Mouse (Mus musculus) hindbrain, embryonic 16.5 days (tissue): Measurements from ENCODE around the gene Rce1. TPM values are rescaled to one million over a fixed set of nuclear protein-coding genes. Genes with fewer than 3 reads are reported as not detected.
"Not testable (repeated sequence)": the region's sequence is repeated elsewhere in the genome, so short reads cannot be mapped to it uniquely, and the experiment has no call there.

Source experiments
- ATAC-seq: fragments of 200-750 bp; cut with Nextera tagmentation; 2 replicates; pipeline ENCODE4 v1.8.0; 2017; ENCODE audit warnings: moderate TSS enrichment, moderate library complexity
- H3K27ac ChIP-seq: fragments of 300-500 bp; sonication (generic); 2 replicates; pipeline ENCODE4 v1.5.1; 2014; ENCODE audit warnings: low read depth, mild to moderate bottlenecking, control low read depth, low read length, moderate library complexity
- H3K27me3 ChIP-seq: fragments of 300-500 bp; sonication (generic); replicated peaks from 2 replicates; pipeline ENCODE4 v1.6.1; 2014; ENCODE audit warnings: low read length; ENCODE audit not compliant: control insufficient read depth, insufficient read depth
- H3K36me3 ChIP-seq: fragments of 300-500 bp; sonication (generic); 2 replicates; pipeline ENCODE4 v1.6.1; 2014; ENCODE audit warnings: mild to moderate bottlenecking, low read length, moderate library complexity, mixed read lengths; ENCODE audit not compliant: control insufficient read depth, insufficient read depth
- H3K4me1 ChIP-seq: fragments of 300-500 bp; sonication (generic); 2 replicates; pipeline ENCODE4 v1.6.1; 2014; ENCODE audit warnings: low read depth, low read length; ENCODE audit not compliant: control insufficient read depth, insufficient read depth
- H3K4me2 ChIP-seq: fragments of 300-500 bp; sonication (generic); 2 replicates; pipeline ENCODE4 v1.6.1; 2014; ENCODE audit warnings: mild to moderate bottlenecking, low read length, control low read depth, moderate library complexity
- H3K4me3 ChIP-seq: fragments of 300-500 bp; sonication (generic); 2 replicates; pipeline ENCODE4 v1.5.1; 2014; ENCODE audit warnings: mild to moderate bottlenecking, low read length, control low read depth, moderate library complexity
- H3K9ac ChIP-seq: fragments of 300-500 bp; sonication (generic); 2 replicates; pipeline ENCODE4 v1.6.1; 2014; ENCODE audit warnings: low read depth, mild to moderate bottlenecking, control low read depth, low read length, moderate library complexity
- H3K9me3 ChIP-seq: fragments of 300-500 bp; sonication (generic); 2 replicates; pipeline ENCODE4 v1.6.1; 2014; ENCODE audit warnings: mild to moderate bottlenecking, low read length, moderate library complexity; ENCODE audit not compliant: control insufficient read depth
- WGBS: fragments of 180-500 bp; shearing (Covaris S2); extraction: QIAGEN DNeasy Blood & Tissue Kit; methylation state at CpG from one replicate; pipeline ENCODE4 v1.1.7; 2014; 5-methylcytosine and 5-hydroxymethylcytosine counted together
- polyA plus RNA-seq: library from polyadenylated mRNA; unstranded; fragments of >200 nt; fragmentation: Nextera tagmentation; extraction: Ambion mirVana; gene quantifications from 2 replicates; pipeline ENCODE4 v1.2.1, GENCODE M21; 2015

The Rce1 gene
- polyA plus RNA-seq, 1 experiment from 2014 or later, result 51.8 TPM

- H3K9ac ChIP-seq, result no peak overlapping the region
- H3K27me3 ChIP-seq, result no peaks in the 10 kb centered on the region
- H3K4me2 ChIP-seq, result no peak overlapping the region
- 41% methylated on average over 24 of the region's 24 CpGs for WGBS
- H3K4me1 ChIP-seq, result no peaks in the 10 kb centered on the region
- no peaks in the 10 kb centered on the region for H3K36me3 ChIP-seq
- ATAC-seq, result no peak
- no peaks in the 10 kb centered on the region for H3K9me3 ChIP-seq
- no peak overlapping the region for H3K4me3 ChIP-seq
- H3K27ac ChIP-seq, result no peak overlapping the region
These were observed 21.4 kb downstream of the Rce1 start for GRCm38 (mm10) chr19:4603801-4604723.

GRCm38 (mm10) chr19:4602459-4602858 is 23.0 kb downstream of the Rce1 start:
- Histone ChIP-seq H3K4me1 (no peaks in the 10 kb centered on the region), H3K27ac (no peak overlapping the region), H3K9me3 (no peaks in the 10 kb centered on the region), H3K4me2 (no peak overlapping the region), H3K9ac (no peak overlapping the region), H3K4me3 (no peak overlapping the region), H3K36me3 (no peaks in the 10 kb centered on the region), H3K27me3 (no peaks in the 10 kb centered on the region)
- 86% methylated on average over 20 of the region's 20 CpGs for WGBS
- ATAC-seq, result no peak

GRCm38 (mm10) chr19:4596071-4596470 is 29.4 kb downstream of the Rce1 start:
- Histone ChIP-seq H3K9ac (no peak overlapping the region), H3K36me3 (no peaks in the 10 kb centered on the region), H3K4me1 (no peaks in the 10 kb centered on the region), H3K4me2 (no peak overlapping the region), H3K27ac (no peak overlapping the region), H3K9me3 (no peaks in the 10 kb centered on the region), H3K4me3 (no peak overlapping the region), H3K27me3 (no peaks in the 10 kb centered on the region)
- 83% methylated on average over 2 of the region's 2 CpGs for WGBS
- ATAC-seq, result no peak

GRCm38 (mm10) chr19:4593792-4594522 is 31.5 kb downstream of the Rce1 start:
- Histone ChIP-seq H3K9me3 (no peaks in the 10 kb centered on the region), H3K27me3 (no peaks in the 10 kb centered on the region), H3K4me1 (no peaks in the 10 kb centered on the region), H3K4me2 (no peak overlapping the region), H3K27ac (no peak overlapping the region), H3K4me3 (no peak overlapping the region), H3K36me3 (no peaks in the 10 kb centered on the region), H3K9ac (no peak overlapping the region)
- 51% methylated on average over 7 of the region's 7 CpGs for WGBS
- ATAC-seq, result no peak

- ATAC-seq, result no peak
- Histone ChIP-seq H3K27ac (no peak overlapping the region), H3K4me1 (no peaks in the 10 kb centered on the region), H3K4me3 (no peak overlapping the region), H3K4me2 (no peak overlapping the region), H3K9me3 (no peaks in the 10 kb centered on the region), H3K36me3 (no peaks in the 10 kb centered on the region), H3K27me3 (no peaks in the 10 kb centered on the region), H3K9ac (no peak overlapping the region)
- 93% methylated on average over 3 of the region's 3 CpGs for WGBS
These were observed 35.4 kb downstream of the Rce1 start for GRCm38 (mm10) chr19:4590025-4590424.

- WGBS, result 74% methylated on average over 1 of the region's 1 CpGs
- Histone ChIP-seq H3K36me3 (no peaks in the 10 kb centered on the region), H3K4me3 (no peak overlapping the region), H3K4me1 (no peaks in the 10 kb centered on the region), H3K9me3 (no peaks in the 10 kb centered on the region), H3K27me3 (no peaks in the 10 kb centered on the region), H3K9ac (no peak overlapping the region), H3K27ac (no peak overlapping the region), H3K4me2 (no peak overlapping the region)
- no peak for ATAC-seq
These were observed 36.4 kb downstream of the Rce1 start for GRCm38 (mm10) chr19:4589081-4589480.

- Histone ChIP-seq H3K4me1 (no peaks in the 10 kb centered on the region), H3K4me3 (no peak overlapping the region), H3K9me3 (no peaks in the 10 kb centered on the region), H3K9ac (no peak overlapping the region), H3K27ac (no peak overlapping the region), H3K27me3 (no peaks in the 10 kb centered on the region), H3K4me2 (no peak overlapping the region), H3K36me3 (no peaks in the 10 kb centered on the region)
- WGBS, result 76% methylated on average over 3 of the region's 3 CpGs
- ATAC-seq, result no peak
These were observed 37.0 kb downstream of the Rce1 start for GRCm38 (mm10) chr19:4588430-4588829.

GRCm38 (mm10) chr19:4587426-4587825 is 38.0 kb downstream of the Rce1 start:
- no peaks in the 10 kb centered on the region for H3K27me3 ChIP-seq
- no peak overlapping the region for H3K9ac ChIP-seq
- no peaks in the 10 kb centered on the region for H3K4me1 ChIP-seq
- no peak overlapping the region for H3K4me3 ChIP-seq
- no peaks in the 10 kb centered on the region for H3K9me3 ChIP-seq
- H3K4me2 ChIP-seq, result no peak overlapping the region
- no peaks in the 10 kb centered on the region for H3K36me3 ChIP-seq
- H3K27ac ChIP-seq, result no peak overlapping the region
- WGBS, result 66% methylated on average over 2 of the region's 2 CpGs
- ATAC-seq, result no peak

GRCm38 (mm10) chr19:4586783-4587182 is 38.7 kb downstream of the Rce1 start:
- not testable (repeated sequence) for H3K4me3 ChIP-seq, H3K4me1 ChIP-seq, H3K27ac ChIP-seq, H3K27me3 ChIP-seq, H3K9me3 ChIP-seq, ATAC-seq, H3K9ac ChIP-seq, H3K36me3 ChIP-seq, H3K4me2 ChIP-seq
